ENCODE assay signal across 17 mouse cellular contexts in genomic region chr6:49298286-49298685, GRCm38 (mm10).
"Had no signal": no experiment of that assay in that cellular context is flagged by ENCODE, and none has a peak within 500 bp of the region (broad histone marks: within the 10 kb centered on the region; RNA-seq: fewer than 3 reads in every experiment).

No protein-coding gene starts in this region.

- H3K4me1 ChIP-seq: midbrain, embryonic 10.5 days; midbrain, embryonic 12.5 days; neural tube, embryonic 13.5 days; neural tube, embryonic 15.5 days had no signal

- H3K36me3 ChIP-seq: midbrain, embryonic 10.5 days; midbrain, embryonic 12.5 days; neural tube, embryonic 13.5 days; neural tube, embryonic 15.5 days had no signal

- H3K9ac ChIP-seq: lung, embryonic 14.5 days; midbrain, embryonic 12.5 days; neural tube, embryonic 13.5 days; neural tube, embryonic 15.5 days had no signal

- H3K4me3 ChIP-seq: midbrain, embryonic 10.5 days; midbrain, embryonic 12.5 days; myocyte; neural tube, embryonic 13.5 days; neural tube, embryonic 15.5 days had no signal

- DNase-seq: lung, embryonic 14.5 days; lung, postnatal 10 days; lung, postnatal 4 days; midbrain, embryonic 14.5 days; retina, postnatal 1 day; right cerebral cortex, adult 18-20 months; right cerebral cortex, postnatal 25 days; right cerebral cortex, postnatal 4 days; spleen, adult 18-20 months; thymus, adult 18-20 months; thymus, postnatal 14 days; thymus, postnatal 36 days had no signal

- H3K27me3 ChIP-seq: midbrain, embryonic 12.5 days; neural tube, embryonic 13.5 days; neural tube, embryonic 15.5 days had no signal

- H3K27ac ChIP-seq: midbrain, embryonic 10.5 days; midbrain, embryonic 12.5 days; neural tube, embryonic 13.5 days; neural tube, embryonic 15.5 days had no signal
